Mouse (Mus musculus) hindbrain, embryonic 14.5 days (tissue): ENCODE measurements around the gene Cep83. TPM values are rescaled to one million over a fixed set of nuclear protein-coding genes. Genes with fewer than 3 reads are reported as not detected.
"Not testable (repeated sequence)": the region's sequence is repeated elsewhere in the genome, so short reads cannot be mapped to it uniquely, and the experiment has no call there.

ENCODE experiments used
- ATAC-seq: fragments of 200-750 bp; cut with Nextera tagmentation; 2 replicates; pipeline ENCODE4 v1.8.0; 2017; ENCODE audit warnings: moderate number of reproducible peaks, mild to moderate bottlenecking, moderate TSS enrichment, moderate library complexity; ENCODE audit not compliant: low FRiP score
- DNase-seq: peaks from one replicate; pipeline ENCODE4 v3.0.0-alpha.2; 2015; ENCODE audit warnings: low spot score
- H3K27ac ChIP-seq: fragments of 300-500 bp; sonication (generic); 2 replicates; pipeline ENCODE4 v1.5.1; 2014; ENCODE audit warnings: mild to moderate bottlenecking, moderate library complexity
- H3K27me3 ChIP-seq: fragments of 300-500 bp; sonication (generic); 2 replicates; pipeline ENCODE4 v1.6.1; 2014; ENCODE audit warnings: mild to moderate bottlenecking, low read length, mixed read lengths; ENCODE audit not compliant: control insufficient read depth, insufficient read depth
- H3K36me3 ChIP-seq: fragments of 300-500 bp; sonication (generic); replicated peaks from 2 replicates; pipeline ENCODE4 v1.6.1; 2014; ENCODE audit not compliant: control insufficient read depth, insufficient read depth
- H3K4me1 ChIP-seq: fragments of 300-500 bp; sonication (generic); replicated peaks from 2 replicates; pipeline ENCODE4 v1.6.1; 2014; ENCODE audit warnings: antibody characterized with exemption, low read length, mixed read lengths; ENCODE audit not compliant: control insufficient read depth, insufficient read depth
- H3K4me2 ChIP-seq: fragments of 300-500 bp; sonication (generic); replicated peaks from 2 replicates; pipeline ENCODE4 v1.6.1; 2014; ENCODE audit warnings: mild to moderate bottlenecking, moderate library complexity
- H3K4me3 ChIP-seq: fragments of 300-500 bp; sonication (generic); replicated peaks from 2 replicates; pipeline ENCODE4 v1.5.1; 2014; ENCODE audit warnings: mild to moderate bottlenecking, low read length
- H3K9ac ChIP-seq: fragments of 300-500 bp; sonication (generic); 2 replicates; pipeline ENCODE4 v1.6.1; 2014
- H3K9me3 ChIP-seq: fragments of 300-500 bp; sonication (generic); 2 replicates; pipeline ENCODE4 v1.6.1; 2016; ENCODE audit warnings: low read length; ENCODE audit not compliant: control insufficient read depth
- WGBS: fragments of 180-500 bp; shearing (Covaris S2); extraction: QIAGEN DNeasy Blood & Tissue Kit; methylation state at CpG from one replicate; pipeline ENCODE4 v1.1.7; 2014; 5-methylcytosine and 5-hydroxymethylcytosine counted together
- polyA plus RNA-seq: library from polyadenylated mRNA; unstranded; fragments of >200 nt; fragmentation: Nextera tagmentation; extraction: Ambion mirVana; gene quantifications from 2 replicates; pipeline ENCODE4 v1.2.1, GENCODE M21; 2014

Gene Cep83
- polyA plus RNA-seq, 1 experiment from 2014 or later: 20.6 TPM

DNA sequence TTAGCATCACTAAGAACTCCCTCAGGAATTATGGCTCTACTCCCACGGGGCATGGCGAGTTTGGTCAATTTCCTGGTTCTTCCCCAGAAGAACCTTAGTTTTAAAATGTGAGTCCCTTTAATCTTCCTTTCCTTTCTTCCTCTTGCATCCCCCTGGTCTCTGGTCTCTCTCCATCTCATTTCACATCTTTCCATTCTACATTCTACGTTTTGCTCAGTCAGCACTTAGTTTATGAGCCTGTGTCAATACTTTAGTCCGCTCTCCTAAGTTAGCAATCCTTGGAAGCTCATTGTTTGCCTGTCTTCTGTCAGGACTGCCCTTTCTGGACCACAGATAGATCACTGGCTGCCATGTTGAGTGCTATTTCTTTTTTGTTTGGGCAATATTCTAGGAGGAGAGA, 3.7 kb downstream of the Cep83 start:
- H3K4me1 ChIP-seq: no peaks in the 10 kb centered on the region; the same call in 1 of the 2 replicates
- H3K9me3 ChIP-seq: no peaks in the 10 kb centered on the region
- DNase-seq (no peak), ATAC-seq (no peak)
- no peak overlapping the region for H3K4me2 ChIP-seq
- H3K9ac ChIP-seq: no peak overlapping the region
- H3K27me3 ChIP-seq: no peaks in the 10 kb centered on the region
- no peak overlapping the region for H3K4me3 ChIP-seq
- H3K36me3 ChIP-seq: no peaks in the 10 kb centered on the region
- 99% methylated on average over 4 of the region's 4 CpGs for WGBS
- no peak overlapping the region for H3K27ac ChIP-seq

DNA sequence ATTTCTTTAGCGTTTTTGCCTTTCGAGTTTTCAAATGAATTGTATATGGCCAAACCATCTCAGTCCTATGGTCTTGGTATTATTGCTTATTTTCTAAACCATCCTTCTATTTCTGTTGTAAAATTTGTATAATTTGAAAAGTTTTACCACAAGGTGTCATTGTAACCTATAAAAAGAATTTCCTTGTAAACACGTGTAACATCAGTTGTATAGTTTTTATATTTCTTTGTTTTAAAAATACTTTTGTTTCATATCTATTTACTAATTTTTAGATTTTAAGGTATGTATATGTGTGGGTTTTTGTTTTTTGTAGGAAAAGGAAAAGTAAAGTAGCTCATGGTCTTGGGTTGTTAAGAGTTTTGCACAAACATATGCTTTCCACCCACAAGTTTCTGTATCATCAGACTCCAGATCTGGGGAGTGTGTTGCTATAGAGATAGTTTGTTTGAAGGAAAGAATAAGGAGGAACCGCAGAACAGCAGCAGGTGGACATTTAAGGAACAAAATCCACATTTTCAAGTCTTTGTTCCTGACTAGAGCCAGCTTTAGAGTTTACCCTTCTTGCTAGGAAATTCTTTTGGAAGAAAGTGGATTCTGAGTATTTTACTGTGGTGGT, 17.3 kb downstream of the Cep83 start:
- no peak overlapping the region for H3K27ac ChIP-seq
- DNase-seq (no peak), ATAC-seq (no peak)
- no peak overlapping the region for H3K4me2 ChIP-seq
- H3K9me3 ChIP-seq: no peaks in the 10 kb centered on the region
- 87% methylated on average over 4 of the region's 4 CpGs for whole genome bisulfite sequencing
- no peak overlapping the region for H3K4me3 ChIP-seq
- no peak overlapping the region for H3K9ac ChIP-seq
- no peaks in the 10 kb centered on the region for H3K27me3 ChIP-seq
- H3K4me1 ChIP-seq: no peaks in the 10 kb centered on the region
- no peaks in the 10 kb centered on the region for H3K36me3 ChIP-seq

DNA sequence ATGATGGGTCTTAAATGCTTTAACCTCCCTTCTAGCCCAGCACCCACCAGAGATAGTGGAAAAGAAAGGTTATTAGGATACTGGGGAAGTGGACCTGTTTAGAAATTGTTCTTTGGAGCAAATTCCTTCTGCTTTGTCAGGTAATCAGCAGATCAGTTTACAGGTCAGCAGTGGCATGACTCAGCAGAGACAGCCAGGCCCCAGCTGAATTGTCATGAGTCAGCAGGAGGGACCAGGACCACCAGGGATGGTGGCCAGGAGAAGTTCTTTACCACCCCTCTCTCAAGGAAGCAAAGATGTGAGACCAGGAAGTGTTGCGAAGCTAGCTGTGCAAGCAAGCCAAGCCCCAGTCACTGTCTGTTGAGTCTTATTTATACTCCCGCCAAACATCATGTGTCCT, 18.2 kb downstream of the Cep83 start:
- Histone ChIP-seq H3K9me3 (no peaks in the 10 kb centered on the region), H3K9ac (no peak overlapping the region), H3K4me2 (no peak overlapping the region), H3K27me3 (no peaks in the 10 kb centered on the region), H3K4me1 (no peaks in the 10 kb centered on the region), H3K27ac (no peak overlapping the region), H3K4me3 (no peak overlapping the region), H3K36me3 (no peaks in the 10 kb centered on the region)
- no peak for ATAC-seq
- WGBS: 98% methylated on average over 2 of the region's 2 CpGs
- DNase-seq: no peak

DNA sequence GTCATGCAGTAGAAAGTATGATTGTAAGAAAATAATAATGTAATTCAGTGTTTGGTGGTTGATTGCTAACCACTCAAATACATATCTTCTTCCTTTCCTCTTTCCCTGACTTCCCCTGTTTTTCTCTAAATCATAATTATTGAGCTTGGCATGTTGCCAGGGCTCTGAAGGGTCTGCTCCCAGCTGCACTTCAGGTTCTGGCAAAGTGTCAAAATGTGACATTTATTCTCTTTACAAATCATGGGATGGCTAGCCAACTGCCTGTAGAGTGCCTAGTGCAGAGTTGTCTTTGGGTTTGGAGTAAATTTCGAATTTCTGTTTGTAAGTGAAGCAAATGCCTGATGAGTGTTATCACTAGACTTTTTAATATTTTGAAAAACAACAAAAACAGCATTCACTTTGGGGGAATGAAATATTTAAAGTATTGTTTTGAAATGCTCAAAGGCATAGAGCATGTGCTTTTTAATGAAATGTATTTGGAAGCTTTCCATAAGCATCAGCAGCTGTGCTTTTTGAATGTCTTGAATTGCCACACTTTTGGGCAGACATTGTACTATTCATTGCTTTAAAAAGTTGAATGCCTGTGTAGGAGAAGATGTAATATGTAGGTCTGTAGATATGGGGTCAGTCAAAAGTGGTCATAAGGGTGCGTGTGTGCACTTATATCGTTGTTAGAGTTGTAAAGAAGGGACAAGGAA, 21.3 kb downstream of the Cep83 start:
- Histone ChIP-seq H3K27ac (no peak overlapping the region), H3K9me3 (no peaks in the 10 kb centered on the region), H3K36me3 (no peaks in the 10 kb centered on the region), H3K9ac (no peak overlapping the region), H3K4me3 (no peak overlapping the region), H3K4me2 (no peak overlapping the region), H3K4me1 (no peaks in the 10 kb centered on the region), H3K27me3 (no peaks in the 10 kb centered on the region)
- ATAC-seq: no peak
- DNase-seq: peak; percentile 76
- 80% methylated on average over 3 of the region's 3 CpGs for WGBS

DNA sequence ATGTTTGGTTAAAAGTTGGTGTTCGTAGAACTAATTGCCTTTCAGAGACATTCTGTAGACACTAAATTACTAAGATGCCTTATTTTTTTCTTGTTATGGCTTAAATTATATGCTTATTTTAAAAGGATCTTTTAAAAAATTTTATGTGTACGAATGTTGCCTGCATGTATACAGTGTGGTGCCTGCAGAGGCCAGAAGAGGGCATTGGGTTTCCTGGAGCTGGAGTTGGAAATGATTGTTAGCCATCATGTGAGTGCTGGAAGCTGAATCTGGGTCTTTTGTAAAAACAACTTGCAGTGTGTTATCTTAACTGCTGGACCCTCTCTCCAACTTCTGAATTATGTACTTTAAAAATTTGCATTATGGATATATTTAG, 21.9 kb downstream of the Cep83 start:
- H3K9ac ChIP-seq: no peak overlapping the region
- no peak overlapping the region for H3K27ac ChIP-seq
- WGBS: 90% methylated on average over 2 of the region's 2 CpGs
- H3K9me3 ChIP-seq: no peaks in the 10 kb centered on the region
- no peak overlapping the region for H3K4me2 ChIP-seq
- DNase-seq (no peak), ATAC-seq (no peak)
- H3K27me3 ChIP-seq: no peaks in the 10 kb centered on the region
- no peaks in the 10 kb centered on the region for H3K36me3 ChIP-seq
- no peaks in the 10 kb centered on the region for H3K4me1 ChIP-seq
- H3K4me3 ChIP-seq: no peak overlapping the region

DNA sequence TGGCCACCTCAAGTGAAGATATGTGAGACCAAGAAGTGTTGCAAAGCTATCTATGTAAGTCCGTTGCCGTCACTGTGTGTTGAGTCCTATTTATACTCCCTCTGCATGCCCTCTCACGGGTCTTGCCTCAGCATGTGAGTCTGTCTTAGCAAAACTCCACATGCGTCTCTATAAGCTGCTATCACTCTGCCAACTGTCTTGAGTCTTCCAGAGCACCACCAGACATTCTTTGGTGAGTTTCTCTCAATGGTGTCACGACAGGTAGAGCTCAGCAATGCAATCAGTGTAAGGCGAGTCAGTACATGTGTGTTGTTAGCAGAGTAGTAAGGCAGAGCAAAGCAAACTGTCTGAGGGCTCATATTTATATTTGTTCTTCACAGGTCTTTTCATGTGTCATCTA, 31.8 kb downstream of the Cep83 start:
- H3K4me1 ChIP-seq: no peaks in the 10 kb centered on the region

DNA sequence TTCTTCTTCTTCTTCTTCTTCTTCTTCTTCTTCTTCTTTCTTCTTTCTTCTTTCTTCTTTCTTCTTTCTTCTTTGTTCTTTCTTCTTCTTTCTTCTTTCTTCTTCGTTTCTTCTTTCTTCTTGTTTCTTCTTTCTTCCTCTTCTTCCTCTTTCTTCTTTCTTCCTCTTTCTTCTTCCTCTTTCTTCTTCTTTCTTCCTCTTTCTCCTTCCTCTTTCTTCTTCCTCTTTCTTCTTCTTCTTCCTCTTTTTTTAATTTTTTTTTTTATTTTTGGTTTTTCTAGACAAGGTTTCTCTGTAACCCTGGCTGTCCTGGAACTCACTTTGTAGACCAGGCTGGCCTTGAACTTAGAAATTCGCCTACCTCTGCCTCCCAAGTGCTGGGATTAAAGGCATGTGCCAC, 39.6 kb downstream of the Cep83 start:
- H3K9ac ChIP-seq, ATAC-seq, H3K4me1 ChIP-seq, H3K4me2 ChIP-seq, H3K36me3 ChIP-seq, DNase-seq, H3K4me3 ChIP-seq, H3K9me3 ChIP-seq, H3K27ac ChIP-seq, H3K27me3 ChIP-seq: not testable (repeated sequence)
- WGBS: 97% methylated on average over 2 of the region's 2 CpGs

More for the DNA sequence above, 31.8 kb downstream of the Cep83 start:
- no peak overlapping the region for H3K9ac ChIP-seq
- no peak overlapping the region for H3K27ac ChIP-seq
- H3K36me3 ChIP-seq: 0 out of 2 replicates have a peak, but pooled peaks cover 9% of the 10 kb centered on the region
- no peaks in the 10 kb centered on the region for H3K9me3 ChIP-seq
- H3K4me2 ChIP-seq: no peak overlapping the region
- H3K27me3 ChIP-seq: no peaks in the 10 kb centered on the region
- WGBS: 87% methylated on average over 6 of the region's 6 CpGs
- DNase-seq: no peak
- H3K4me3 ChIP-seq: no peak overlapping the region
- no peak for ATAC-seq

DNA sequence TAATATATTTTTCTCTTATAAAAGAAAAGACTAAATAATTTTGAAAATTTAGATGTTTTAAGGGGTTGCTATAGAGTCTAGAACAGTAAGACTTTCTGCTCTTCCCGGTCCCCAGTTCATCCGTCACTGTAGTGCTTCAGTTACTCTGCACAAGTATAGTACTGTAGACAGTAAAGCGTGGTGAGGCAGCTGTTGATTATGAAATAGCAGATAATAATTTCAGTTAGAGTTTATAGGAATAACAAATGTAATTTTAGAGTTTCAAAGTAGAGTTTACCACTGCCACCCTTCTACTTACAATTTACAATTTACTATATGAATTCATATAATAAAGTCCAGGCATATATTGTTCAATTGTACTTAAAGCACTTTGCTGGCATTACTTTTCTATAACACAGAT, 42.0 kb downstream of the Cep83 start:
- Histone ChIP-seq H3K27ac (no peak overlapping the region), H3K9me3 (no peaks in the 10 kb centered on the region), H3K4me2 (no peak overlapping the region), H3K36me3 (no peaks in the 10 kb centered on the region), H3K27me3 (no peaks in the 10 kb centered on the region), H3K4me1 (no peaks in the 10 kb centered on the region), H3K9ac (no peak overlapping the region), H3K4me3 (no peak overlapping the region)
- no peak for DNase-seq
- ATAC-seq: no peak
- 99% methylated on average over 3 of the region's 3 CpGs for WGBS

DNA sequence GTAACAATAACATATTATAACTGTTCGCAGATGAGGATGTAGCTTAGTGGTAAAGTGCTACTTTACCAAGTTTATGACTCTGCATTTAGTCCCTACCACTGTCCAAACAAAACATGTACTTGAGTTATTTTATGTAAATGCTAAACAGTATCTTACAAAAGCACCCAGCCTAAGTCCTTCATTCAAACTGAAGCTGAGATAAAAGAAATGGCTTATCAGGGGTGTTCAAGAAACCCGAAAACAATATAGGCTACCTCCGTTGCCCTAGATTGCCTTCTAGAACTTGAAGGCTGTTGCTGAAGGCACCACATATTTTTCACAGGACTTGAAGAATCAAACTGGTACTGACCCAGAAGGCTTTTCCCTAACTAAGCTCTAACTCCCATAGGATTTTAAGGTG, 46.4 kb downstream of the Cep83 start:
- DNase-seq (no peak), ATAC-seq (no peak)
- 95% methylated on average over 3 of the region's 3 CpGs for WGBS
- Histone ChIP-seq H3K27me3 (no peaks in the 10 kb centered on the region), H3K27ac (no peak overlapping the region), H3K4me1 (no peaks in the 10 kb centered on the region), H3K4me2 (no peak overlapping the region), H3K9ac (no peak overlapping the region), H3K36me3 (no peaks in the 10 kb centered on the region), H3K9me3 (no peaks in the 10 kb centered on the region), H3K4me3 (no peak overlapping the region)
